Mouse (Mus musculus): ENCODE measurements at regions not wholly inside any gene's neighbourhood (a gene's known extent, or its start where the extent isn't known, plus 50 kb on each side); places are given as distances from the start of the nearest gene placed in this dataset.

DNA sequence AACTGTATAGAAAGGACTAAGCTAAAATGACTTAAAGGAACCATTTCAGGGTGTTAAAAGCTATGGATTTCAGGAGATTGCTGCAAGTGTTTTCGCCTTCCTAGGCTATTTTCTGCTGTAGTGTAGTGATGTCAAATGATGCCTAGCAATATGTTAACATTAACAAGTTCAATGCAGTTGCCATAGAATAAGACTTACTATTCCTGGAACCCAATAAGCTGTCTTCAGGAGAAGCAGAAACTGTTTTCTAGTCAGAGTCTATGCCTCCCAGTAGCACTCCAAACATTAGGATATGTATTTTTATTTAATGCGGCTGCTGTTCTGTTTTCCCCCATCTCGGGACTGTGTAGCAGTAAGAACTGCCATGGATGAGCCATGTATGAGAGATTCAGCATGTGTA lies 90.3 kb upstream of the Arhgap21 start:
- H3K9me3 ChIP-seq: no peaks in the 10 kb centered on the region
- H3K4me1 ChIP-seq: peaks cover 27% of the 10 kb centered on the region
- H3K27me3 ChIP-seq: no peaks in the 10 kb centered on the region
- no peak overlapping the region for H3K9ac ChIP-seq
- no peak overlapping the region for H3K27ac ChIP-seq
- no peak for ATAC-seq (ENCODE audit: borderline replicate concordance, extremely low read depth, low FRiP score, low TSS enrichment)
- H3K4me3 ChIP-seq: no peak overlapping the region
- no peaks in the 10 kb centered on the region for H3K36me3 ChIP-seq
- WGBS: 93% methylated on average over 3 of the region's 3 CpGs
- no peak overlapping the region for H3K4me2 ChIP-seq

DNA sequence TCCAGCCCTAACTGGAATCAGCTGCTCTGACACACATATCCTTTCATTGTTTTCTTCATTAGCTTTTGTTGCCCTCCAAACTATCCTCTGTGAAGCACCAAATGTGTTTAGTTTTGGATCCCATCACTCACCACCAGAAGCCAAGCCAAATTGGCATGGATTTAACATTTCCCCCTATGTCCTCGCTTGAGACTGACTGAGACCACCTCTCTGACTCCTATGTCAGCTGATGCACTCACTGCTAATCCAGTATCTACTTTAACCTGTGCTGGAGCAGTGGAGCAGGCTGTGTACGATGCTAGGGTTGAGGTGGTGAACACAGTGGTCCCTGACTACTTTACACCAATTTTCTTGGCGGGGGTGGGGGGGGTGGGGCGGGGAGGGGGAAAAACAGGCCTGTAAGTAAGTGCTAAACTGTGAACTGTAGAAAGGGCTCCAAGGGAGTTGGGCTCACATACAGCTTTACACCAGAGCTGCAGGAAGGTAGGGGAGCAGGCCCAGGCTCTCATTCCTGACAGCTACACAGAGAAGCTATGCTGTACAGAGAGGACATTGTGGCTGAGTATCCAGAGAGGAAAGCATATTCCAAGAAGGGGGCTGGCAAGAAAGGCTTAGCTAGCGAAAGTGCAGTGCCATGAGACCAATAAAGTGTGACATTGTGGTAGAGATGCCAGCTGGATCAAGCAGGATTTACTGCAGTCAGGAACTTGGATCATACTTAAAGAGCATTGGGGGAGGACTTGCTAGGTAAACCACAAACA lies 87.9 kb upstream of the Arhgap21 start:
- H3K27me3 ChIP-seq: no peaks in the 10 kb centered on the region
- WGBS: 61% methylated on average over 5 of the region's 5 CpGs
- H3K4me3 ChIP-seq: no peak overlapping the region
- peaks cover 27% of the 10 kb centered on the region for H3K4me1 ChIP-seq
- no peaks in the 10 kb centered on the region for H3K36me3 ChIP-seq
- no peak overlapping the region for H3K4me2 ChIP-seq
- peak; percentile 74 for ATAC-seq (ENCODE audit: borderline replicate concordance, extremely low read depth, low FRiP score, low TSS enrichment)
- no peaks in the 10 kb centered on the region for H3K9me3 ChIP-seq
- H3K27ac ChIP-seq: 0 out of 2 replicates have a peak overlapping the region, but pooled peaks have one; percentile 26
- H3K9ac ChIP-seq: no peak overlapping the region

DNA sequence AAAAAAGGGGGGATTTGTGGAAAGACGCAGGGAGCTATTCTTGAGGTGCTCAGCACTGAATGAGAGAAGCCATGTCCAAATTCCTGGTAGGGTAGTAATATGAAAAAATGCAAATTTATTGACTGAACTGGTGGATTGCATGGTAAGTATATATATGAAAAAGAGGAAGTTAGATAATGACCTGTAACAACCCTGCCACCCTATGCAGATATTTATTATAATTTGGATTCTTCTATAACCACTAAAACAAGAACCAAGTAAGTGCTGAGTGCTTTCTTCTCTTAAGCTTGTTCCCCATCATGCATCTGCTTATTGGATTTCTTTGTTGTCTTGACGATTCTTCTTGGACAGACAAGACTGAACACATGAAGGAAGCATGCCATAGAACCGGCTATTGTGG lies 86.7 kb upstream of the Arhgap21 start:
- Histone ChIP-seq H3K36me3 (no peaks in the 10 kb centered on the region), H3K27me3 (no peaks in the 10 kb centered on the region), H3K4me2 (no peak overlapping the region), H3K9ac (no peak overlapping the region), H3K4me1 (peaks cover 27% of the 10 kb centered on the region), H3K9me3 (no peaks in the 10 kb centered on the region), H3K4me3 (no peak overlapping the region), H3K27ac (no peak overlapping the region)
- ATAC-seq (ENCODE audit: borderline replicate concordance, extremely low read depth, low FRiP score, low TSS enrichment): no peak
- WGBS: 95% methylated on average over 3 of the region's 3 CpGs

DNA sequence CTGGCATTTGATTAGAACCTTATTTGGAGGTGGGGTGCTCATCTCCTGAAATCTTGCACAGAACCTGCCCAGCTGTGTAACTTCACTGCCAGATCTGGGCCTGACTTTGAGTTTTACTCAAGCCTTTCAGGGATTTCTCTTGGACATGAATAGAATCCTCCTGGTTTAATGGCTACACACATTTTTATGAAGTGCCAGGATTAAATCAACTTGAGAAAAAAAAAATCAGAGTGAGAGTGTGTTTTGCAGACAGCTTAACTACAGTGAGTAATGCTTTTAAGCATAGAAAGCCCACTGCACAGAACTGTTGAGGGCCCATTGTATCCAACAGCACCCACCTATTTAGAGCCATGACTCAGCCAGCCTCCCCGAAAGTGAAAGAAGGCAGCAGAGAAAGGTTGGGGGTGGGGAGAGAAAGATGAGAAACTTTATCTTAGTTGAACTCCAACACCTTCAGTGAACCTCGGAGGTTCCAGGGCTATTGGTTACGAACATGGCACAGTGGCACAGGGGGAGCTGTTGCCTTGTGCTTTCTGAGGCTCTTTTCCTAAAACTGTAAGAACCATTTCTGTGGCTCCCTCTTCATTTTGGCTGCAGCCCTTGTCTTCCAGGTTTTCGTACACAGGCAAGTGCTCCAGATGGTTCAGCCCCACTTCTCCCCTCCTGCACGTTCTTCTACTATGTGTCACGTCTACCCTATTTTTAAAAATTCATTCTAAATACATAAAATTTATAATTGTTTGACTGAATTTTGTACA lies 85.8 kb upstream of the Arhgap21 start:
- no peaks in the 10 kb centered on the region for H3K36me3 ChIP-seq
- H3K27me3 ChIP-seq: no peaks in the 10 kb centered on the region
- H3K4me2 ChIP-seq: no peak overlapping the region
- no peak overlapping the region for H3K4me3 ChIP-seq
- ATAC-seq (ENCODE audit: borderline replicate concordance, extremely low read depth, low FRiP score, low TSS enrichment): no peak
- H3K27ac ChIP-seq: no peak overlapping the region
- 59% methylated on average over 6 of the region's 6 CpGs for WGBS
- no peak overlapping the region for H3K9ac ChIP-seq
- peaks cover 20% of the 10 kb centered on the region for H3K4me1 ChIP-seq
- H3K9me3 ChIP-seq: no peaks in the 10 kb centered on the region

DNA sequence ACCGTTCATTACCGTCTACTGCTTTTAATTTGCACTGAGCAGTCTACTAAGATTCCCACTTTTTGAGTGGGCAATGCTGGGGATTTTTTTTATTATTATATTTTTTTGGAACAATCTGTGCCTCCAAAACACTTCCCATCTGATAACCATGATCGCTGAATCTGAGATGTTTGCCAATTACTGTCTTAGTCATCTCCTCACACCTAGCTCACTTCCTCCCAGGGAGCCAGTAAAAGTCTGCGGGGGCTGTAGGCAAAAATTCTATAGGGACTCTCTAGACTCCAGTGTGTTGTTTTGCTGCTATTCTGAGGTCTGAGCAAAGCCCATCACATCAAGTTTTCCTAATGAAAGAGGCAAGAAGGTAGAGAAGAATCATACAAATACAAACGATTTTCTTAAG lies 84.9 kb upstream of the Arhgap21 start:
- no peaks in the 10 kb centered on the region for H3K9me3 ChIP-seq
- WGBS: 39% methylated on average over 5 of the region's 5 CpGs
- H3K36me3 ChIP-seq: no peaks in the 10 kb centered on the region
- H3K4me3 ChIP-seq: no peak overlapping the region
- peak overlapping the region; percentile 9; the same call in 1 of the 2 replicates for H3K27ac ChIP-seq
- no peak for ATAC-seq (ENCODE audit: borderline replicate concordance, extremely low read depth, low FRiP score, low TSS enrichment)
- no peak overlapping the region for H3K4me2 ChIP-seq
- no peaks in the 10 kb centered on the region for H3K27me3 ChIP-seq
- no peak overlapping the region for H3K9ac ChIP-seq
- peaks cover 20% of the 10 kb centered on the region for H3K4me1 ChIP-seq

DNA sequence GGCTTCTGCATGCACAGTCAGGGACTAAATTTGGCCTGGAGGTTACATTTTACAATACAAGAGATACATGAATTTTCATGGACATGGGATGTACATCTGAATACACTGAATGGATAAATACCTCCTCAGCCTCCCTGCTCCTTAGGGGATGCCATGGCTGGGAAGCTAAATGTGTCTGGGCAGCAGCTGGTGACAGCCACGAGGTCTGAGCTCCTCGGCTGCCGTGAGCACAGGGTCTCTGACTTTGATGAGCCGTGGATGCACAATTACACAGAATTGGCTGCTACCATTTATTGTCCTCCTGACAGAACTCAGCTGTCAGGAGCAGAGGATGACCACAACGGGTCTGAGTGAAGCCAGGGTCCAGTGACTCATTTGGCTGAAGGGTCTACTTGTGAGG lies 80.3 kb upstream of the Arhgap21 start:
- WGBS: 57% methylated on average over 5 of the region's 5 CpGs
- Histone ChIP-seq H3K27me3 (no peaks in the 10 kb centered on the region), H3K9me3 (no peaks in the 10 kb centered on the region), H3K27ac (no peak overlapping the region), H3K36me3 (no peaks in the 10 kb centered on the region), H3K4me1 (0 out of 2 replicates have a peak, but pooled peaks cover 6% of the 10 kb centered on the region), H3K9ac (no peak overlapping the region), H3K4me2 (no peak overlapping the region), H3K4me3 (no peak overlapping the region)
- ATAC-seq (ENCODE audit: borderline replicate concordance, extremely low read depth, low FRiP score, low TSS enrichment): no peak

DNA sequence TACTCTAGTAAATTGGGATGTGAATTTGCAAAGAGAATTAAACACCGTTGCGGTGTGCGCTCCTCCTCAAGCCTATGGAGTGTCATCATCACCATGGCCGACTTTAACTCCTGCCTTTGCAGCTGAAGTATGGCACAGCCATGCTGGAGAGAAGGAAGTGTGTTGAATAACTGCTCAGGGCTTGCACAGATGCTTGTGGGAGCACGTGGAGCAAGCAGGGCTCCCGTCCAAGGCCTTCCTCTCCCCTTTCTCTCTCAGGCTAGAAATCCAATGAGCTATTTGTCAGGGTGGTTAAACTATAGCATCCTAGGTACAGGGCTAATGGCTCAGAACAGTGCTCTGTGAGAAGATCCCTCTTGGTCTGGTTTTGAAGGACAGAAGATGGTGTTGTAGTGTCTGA lies 79.5 kb upstream of the Arhgap21 start:
- H3K9ac ChIP-seq: no peak overlapping the region
- 0 out of 2 replicates have a peak, but pooled peaks cover 10% of the 10 kb centered on the region for H3K4me1 ChIP-seq
- no peak for ATAC-seq (ENCODE audit: borderline replicate concordance, extremely low read depth, low FRiP score, low TSS enrichment)
- H3K27ac ChIP-seq: no peak overlapping the region
- H3K36me3 ChIP-seq: no peaks in the 10 kb centered on the region
- no peak overlapping the region for H3K4me3 ChIP-seq
- no peak overlapping the region for H3K4me2 ChIP-seq
- H3K27me3 ChIP-seq: no peaks in the 10 kb centered on the region
- H3K9me3 ChIP-seq: no peaks in the 10 kb centered on the region
- 88% methylated on average over 6 of the region's 6 CpGs for WGBS

DNA sequence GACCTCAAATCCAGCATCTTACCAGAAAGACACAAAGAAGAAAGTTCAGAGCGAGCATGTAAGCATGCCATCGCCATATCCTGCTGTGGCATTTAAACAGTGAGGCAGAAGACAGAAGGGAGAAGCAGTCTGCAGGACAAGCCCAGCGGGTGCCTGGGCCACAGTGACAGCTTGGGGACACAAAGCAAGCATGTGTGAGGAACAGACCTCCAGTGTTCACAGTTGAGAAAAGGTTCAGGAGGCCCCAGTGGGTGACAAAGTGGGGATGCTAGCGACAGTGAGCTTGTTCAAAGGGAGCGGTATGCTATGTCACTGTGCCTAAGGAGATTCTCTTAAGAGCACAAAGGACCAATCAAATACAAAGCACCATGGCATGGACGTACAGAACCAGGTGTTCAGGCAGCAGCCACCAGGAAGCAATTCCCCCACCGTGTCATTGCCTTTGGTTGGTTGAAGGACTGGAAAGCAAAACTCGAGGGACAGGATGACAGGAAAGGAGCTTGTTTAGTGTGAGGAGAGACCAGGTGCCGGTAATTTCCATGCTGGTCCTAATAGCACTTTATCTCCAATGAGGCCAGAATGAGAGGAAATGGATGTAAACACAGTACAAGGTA lies 77.9 kb upstream of the Arhgap21 start:
- WGBS: 63% methylated on average over 9 of the region's 9 CpGs
- Histone ChIP-seq H3K36me3 (no peaks in the 10 kb centered on the region), H3K4me1 (0 out of 2 replicates have a peak, but pooled peaks cover 10% of the 10 kb centered on the region), H3K9me3 (no peaks in the 10 kb centered on the region), H3K9ac (no peak overlapping the region), H3K27me3 (no peaks in the 10 kb centered on the region), H3K27ac (no peak overlapping the region), H3K4me2 (no peak overlapping the region), H3K4me3 (no peak overlapping the region)
- ATAC-seq (ENCODE audit: borderline replicate concordance, extremely low read depth, low FRiP score, low TSS enrichment): no peak

DNA sequence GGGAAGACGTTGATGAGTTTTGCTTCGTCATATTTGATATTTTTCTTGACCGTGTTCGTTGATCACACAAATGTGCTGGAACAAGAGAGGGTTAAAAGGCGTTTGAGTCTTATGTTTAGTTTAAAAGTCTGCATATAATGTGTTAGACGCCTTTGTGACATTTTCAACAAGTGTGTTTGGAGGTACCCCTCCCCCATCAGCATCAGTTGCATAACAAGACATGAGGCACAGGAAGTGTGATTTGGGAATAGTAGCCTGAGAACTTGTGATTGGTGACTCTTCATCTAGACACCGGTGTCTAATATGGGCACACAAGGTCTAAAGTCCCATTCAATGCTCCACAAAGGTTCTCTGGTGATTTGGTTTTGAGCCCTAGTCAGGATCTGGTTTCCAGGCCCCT lies 76.1 kb upstream of the Arhgap21 start:
- no peak overlapping the region for H3K4me2 ChIP-seq
- no peaks in the 10 kb centered on the region for H3K9me3 ChIP-seq
- no peak overlapping the region for H3K27ac ChIP-seq
- no peak overlapping the region for H3K9ac ChIP-seq
- H3K27me3 ChIP-seq: no peaks in the 10 kb centered on the region
- no peak for ATAC-seq (ENCODE audit: borderline replicate concordance, extremely low read depth, low FRiP score, low TSS enrichment)
- H3K36me3 ChIP-seq: no peaks in the 10 kb centered on the region
- 0 out of 2 replicates have a peak, but pooled peaks cover 10% of the 10 kb centered on the region for H3K4me1 ChIP-seq
- WGBS: 48% methylated on average over 7 of the region's 7 CpGs
- no peak overlapping the region for H3K4me3 ChIP-seq

DNA sequence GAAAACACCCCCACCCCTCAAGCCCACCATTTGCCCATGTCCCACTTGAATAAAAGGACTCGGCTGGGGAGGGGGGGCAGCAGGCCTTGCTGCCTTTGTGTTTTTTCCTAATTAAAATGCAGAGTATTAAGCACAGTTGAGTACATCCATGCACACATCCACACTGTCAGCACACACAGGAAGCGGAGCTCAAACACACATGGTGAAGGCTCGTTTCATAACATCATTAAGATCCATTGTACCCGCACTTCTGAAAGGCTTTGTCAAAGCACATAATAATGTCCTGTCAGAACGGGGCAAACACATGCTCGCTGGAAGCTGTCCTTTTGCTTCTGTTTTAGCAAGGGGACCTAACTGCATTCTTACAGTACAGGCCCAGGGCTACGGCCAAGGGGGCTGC lies 75.3 kb upstream of the Arhgap21 start:
- Histone ChIP-seq H3K27me3 (no peaks in the 10 kb centered on the region), H3K4me1 (0 out of 2 replicates have a peak, but pooled peaks cover 10% of the 10 kb centered on the region), H3K36me3 (no peaks in the 10 kb centered on the region), H3K4me2 (no peak overlapping the region), H3K4me3 (no peak overlapping the region), H3K27ac (peak overlapping the region; percentile 33; the same call in 1 of the 2 replicates), H3K9ac (no peak overlapping the region), H3K9me3 (no peaks in the 10 kb centered on the region)
- ATAC-seq (ENCODE audit: borderline replicate concordance, extremely low read depth, low FRiP score, low TSS enrichment): peak; percentile 80; the same call in 1 of the 2 replicates
- 31% methylated on average over 7 of the region's 7 CpGs for WGBS

DNA sequence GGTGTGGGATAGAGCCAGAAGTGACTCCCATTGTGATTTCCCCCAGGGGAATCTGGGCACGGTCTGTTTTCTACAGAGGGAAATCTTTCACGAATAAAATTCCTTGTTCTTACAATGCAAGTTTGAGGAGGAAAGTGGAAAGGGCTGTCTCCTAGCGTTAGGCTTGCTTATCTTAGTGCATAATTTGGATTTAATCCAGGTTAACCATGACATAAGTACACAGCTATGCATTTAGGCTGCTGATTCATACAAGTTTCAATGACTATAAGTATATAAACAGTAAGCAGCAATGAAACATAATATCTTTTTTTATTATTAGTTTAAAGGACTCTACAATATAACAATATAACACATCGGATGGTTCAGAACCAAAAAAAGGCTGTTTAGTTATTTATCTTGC lies 74.6 kb upstream of the Arhgap21 start:
- peak; percentile 83 for ATAC-seq (ENCODE audit: borderline replicate concordance, extremely low read depth, low FRiP score, low TSS enrichment)
- WGBS: 23% methylated on average over 4 of the region's 4 CpGs
- no peaks in the 10 kb centered on the region for H3K9me3 ChIP-seq
- peaks cover 10% of the 10 kb centered on the region; the same call in 1 of the 2 replicates for H3K4me1 ChIP-seq
- H3K27me3 ChIP-seq: no peaks in the 10 kb centered on the region
- no peak overlapping the region for H3K9ac ChIP-seq
- H3K4me3 ChIP-seq: no peak overlapping the region
- no peaks in the 10 kb centered on the region for H3K36me3 ChIP-seq
- H3K4me2 ChIP-seq: no peak overlapping the region
- H3K27ac ChIP-seq: no peak overlapping the region

DNA sequence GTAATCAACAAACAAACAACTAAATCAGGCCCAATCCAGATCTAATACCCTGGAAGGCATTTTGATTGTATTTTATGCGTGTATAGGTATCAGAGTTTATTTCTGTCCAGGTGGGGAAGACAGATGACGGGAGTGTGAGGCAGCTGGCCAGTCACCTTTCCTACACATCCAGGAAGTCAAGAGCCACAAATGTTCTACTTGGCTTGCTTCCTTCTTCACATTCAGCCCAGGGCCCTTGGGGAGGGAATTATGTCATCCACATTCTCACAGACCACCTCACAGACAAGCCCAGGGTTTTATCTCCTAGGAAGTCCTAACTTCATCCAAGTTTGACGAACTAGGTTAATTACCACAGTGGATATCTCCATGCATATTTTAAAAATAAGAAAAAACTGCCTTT lies 68.9 kb upstream of the Arhgap21 start:
- Histone ChIP-seq H3K4me1 (peaks cover 37% of the 10 kb centered on the region), H3K4me3 (no peak overlapping the region), H3K9me3 (no peaks in the 10 kb centered on the region), H3K9ac (no peak overlapping the region), H3K27ac (no peak overlapping the region; the same call in 1 of the 2 replicates), H3K27me3 (no peaks in the 10 kb centered on the region), H3K36me3 (no peaks in the 10 kb centered on the region), H3K4me2 (no peak overlapping the region)
- ATAC-seq (ENCODE audit: borderline replicate concordance, extremely low read depth, low FRiP score, low TSS enrichment): no peak
- 72% methylated on average over 3 of the region's 3 CpGs for WGBS

All from lung, embryonic 15.5 days (tissue).